Mouse (Mus musculus): ENCODE results near the gene Taar3. TPM values are rescaled to one million over a fixed set of nuclear protein-coding genes. Genes with fewer than 3 reads are reported as not detected.

Taar3 gene
- not detected in 2 replicates for polyA plus RNA-seq (2016; fragmentation: Nextera tagmentation; extraction: Ambion mirVana)

- Histone ChIP-seq H3K36me3 (replicated peaks) (no peaks in the 10 kb centered on the region), H3K27ac (no peak within 1 kb of the TSS), H3K4me3 (replicated peaks) (no peak within 1 kb of the TSS), H3K4me2 (no peak within 1 kb of the TSS), H3K9me3 (no peaks in the 10 kb centered on the region), H3K4me1 (no peaks in the 10 kb centered on the region), H3K27me3 (no peaks in the 10 kb centered on the region), H3K9ac (no peak within 1 kb of the TSS)
- 91% methylated on average over 16 of the region's 16 CpGs for WGBS
- no peak for ATAC-seq (ENCODE audit: low FRiP score)
Observed at GRCm38 (mm10) chr10:23949508-23950005, at the start of gene Taar3. Taar3 (plus strand) TSS chr10:23949558.

- Histone ChIP-seq H3K4me2 (no peak overlapping the region), H3K4me3 (replicated peaks) (no peak overlapping the region), H3K9me3 (no peaks in the 10 kb centered on the region), H3K27ac (no peak overlapping the region), H3K36me3 (replicated peaks) (no peaks in the 10 kb centered on the region), H3K27me3 (no peaks in the 10 kb centered on the region), H3K4me1 (peaks cover 9% of the 10 kb centered on the region; the same call in 1 of the 2 replicates), H3K9ac (no peak overlapping the region)
- WGBS = 23% methylated on average over 3 of the region's 3 CpGs
- peak; percentile 40; the same call in 1 of the 2 replicates for ATAC-seq (ENCODE audit: low FRiP score)
Observed at GRCm38 (mm10) chr10:23901119-23901518, 48.2 kb upstream of the Taar3 start.

- H3K9me3 ChIP-seq = no peaks in the 10 kb centered on the region
- no peak overlapping the region for H3K27ac ChIP-seq
- H3K27me3 ChIP-seq = no peaks in the 10 kb centered on the region
- no peak overlapping the region for H3K9ac ChIP-seq
- H3K4me2 ChIP-seq = no peak overlapping the region
- ATAC-seq (ENCODE audit: low FRiP score) = no peak
- peaks cover 9% of the 10 kb centered on the region; the same call in 1 of the 2 replicates for H3K4me1 ChIP-seq
- 97% methylated on average over 1 of the region's 1 CpGs for WGBS
- no peak overlapping the region for H3K4me3 ChIP-seq (replicated peaks)
- no peaks in the 10 kb centered on the region for H3K36me3 ChIP-seq (replicated peaks)
Observed at GRCm38 (mm10) chr10:23905661-23906060, 43.7 kb upstream of the Taar3 start.

GRCm38 (mm10) chr10:23920056-23920455 lies 29.3 kb upstream of the Taar3 start, which contains the start of gene Taar1:
Taar1 (plus strand) TSS chr10:23920356.
- Histone ChIP-seq H3K9ac (no peak within 1 kb of the TSS), H3K4me2 (no peak within 1 kb of the TSS), H3K27me3 (no peaks in the 10 kb centered on the region), H3K9me3 (no peaks in the 10 kb centered on the region), H3K27ac (no peak within 1 kb of the TSS), H3K4me3 (replicated peaks) (no peak within 1 kb of the TSS), H3K36me3 (replicated peaks) (no peaks in the 10 kb centered on the region), H3K4me1 (no peaks in the 10 kb centered on the region)
- no peak for ATAC-seq (ENCODE audit: low FRiP score)
- WGBS = 93% methylated on average over 4 of the region's 4 CpGs

- Histone ChIP-seq H3K9ac (no peak overlapping the region), H3K4me3 (replicated peaks) (no peak overlapping the region), H3K4me1 (no peaks in the 10 kb centered on the region), H3K36me3 (replicated peaks) (no peaks in the 10 kb centered on the region), H3K27me3 (no peaks in the 10 kb centered on the region), H3K9me3 (no peaks in the 10 kb centered on the region), H3K4me2 (no peak overlapping the region), H3K27ac (no peak overlapping the region)
- ATAC-seq (ENCODE audit: low FRiP score) = no peak
- 81% methylated on average over 3 of the region's 3 CpGs for WGBS
Observed at GRCm38 (mm10) chr10:23922468-23922867, 26.9 kb upstream of the Taar3 start.

- Histone ChIP-seq H3K27me3 (no peaks in the 10 kb centered on the region), H3K27ac (no peak overlapping the region), H3K9me3 (no peaks in the 10 kb centered on the region), H3K4me3 (replicated peaks) (no peak overlapping the region), H3K4me1 (no peaks in the 10 kb centered on the region), H3K36me3 (replicated peaks) (no peaks in the 10 kb centered on the region), H3K9ac (no peak overlapping the region), H3K4me2 (no peak overlapping the region)
- no peak for ATAC-seq (ENCODE audit: low FRiP score)
- WGBS = 79% methylated on average over 2 of the region's 2 CpGs
Observed at GRCm38 (mm10) chr10:23923941-23924340, 25.4 kb upstream of the Taar3 start.

GRCm38 (mm10) chr10:23937613-23938012 lies 11.7 kb upstream of the Taar3 start:
- Histone ChIP-seq H3K9ac (no peak overlapping the region), H3K9me3 (no peaks in the 10 kb centered on the region), H3K36me3 (replicated peaks) (no peaks in the 10 kb centered on the region), H3K27ac (no peak overlapping the region), H3K27me3 (no peaks in the 10 kb centered on the region), H3K4me1 (0 out of 2 replicates have a peak, but pooled peaks cover 3% of the 10 kb centered on the region), H3K4me3 (replicated peaks) (no peak overlapping the region), H3K4me2 (no peak overlapping the region)
- WGBS = 41% methylated on average over 4 of the region's 4 CpGs
- no peak for ATAC-seq (ENCODE audit: low FRiP score)

- Histone ChIP-seq H3K4me2 (no peak within 1 kb of the TSS), H3K9ac (no peak within 1 kb of the TSS), H3K36me3 (replicated peaks) (no peaks in the 10 kb centered on the region), H3K4me1 (0 out of 2 replicates have a peak, but pooled peaks cover 3% of the 10 kb centered on the region), H3K27me3 (no peaks in the 10 kb centered on the region), H3K27ac (no peak within 1 kb of the TSS), H3K4me3 (replicated peaks) (no peak within 1 kb of the TSS), H3K9me3 (no peaks in the 10 kb centered on the region)
- 58% methylated on average over 6 of the region's 6 CpGs for WGBS
- no peak for ATAC-seq (ENCODE audit: low FRiP score)
Observed at GRCm38 (mm10) chr10:23938312-23938711, 11.0 kb upstream of the Taar3 start, which contains the start of gene Taar2. Taar2 (plus strand) TSS chr10:23938572.

GRCm38 (mm10) chr10:23942465-23942864 lies 6.9 kb upstream of the Taar3 start:
- no peak for ATAC-seq (ENCODE audit: low FRiP score)
- H3K9ac ChIP-seq = no peak overlapping the region
- 0 out of 2 replicates have a peak, but pooled peaks cover 3% of the 10 kb centered on the region for H3K4me1 ChIP-seq
- H3K36me3 ChIP-seq (replicated peaks) = no peaks in the 10 kb centered on the region
- no peaks in the 10 kb centered on the region for H3K9me3 ChIP-seq
- H3K4me3 ChIP-seq (replicated peaks) = no peak overlapping the region
- H3K4me2 ChIP-seq = no peak overlapping the region
- no peak overlapping the region for H3K27ac ChIP-seq
- WGBS = 81% methylated on average over 5 of the region's 5 CpGs
- no peaks in the 10 kb centered on the region for H3K27me3 ChIP-seq

- no peak overlapping the region for H3K9ac ChIP-seq
- no peaks in the 10 kb centered on the region for H3K9me3 ChIP-seq
- no peaks in the 10 kb centered on the region for H3K4me1 ChIP-seq
- no peaks in the 10 kb centered on the region for H3K36me3 ChIP-seq (replicated peaks)
- 65% methylated on average over 7 of the region's 7 CpGs for WGBS
- ATAC-seq (ENCODE audit: low FRiP score) = no peak
- H3K4me2 ChIP-seq = no peak overlapping the region
- no peak overlapping the region for H3K27ac ChIP-seq
- no peaks in the 10 kb centered on the region for H3K27me3 ChIP-seq
- H3K4me3 ChIP-seq (replicated peaks) = no peak overlapping the region
Observed at GRCm38 (mm10) chr10:23948026-23948425, 1.3 kb upstream of the Taar3 start.

GRCm38 (mm10) chr10:23951714-23952113 lies 2.4 kb downstream of the Taar3 start:
- Histone ChIP-seq H3K4me1 (no peaks in the 10 kb centered on the region), H3K4me3 (replicated peaks) (no peak overlapping the region), H3K27me3 (no peaks in the 10 kb centered on the region), H3K9me3 (no peaks in the 10 kb centered on the region), H3K36me3 (replicated peaks) (no peaks in the 10 kb centered on the region), H3K4me2 (no peak overlapping the region), H3K27ac (no peak overlapping the region), H3K9ac (no peak overlapping the region)
- 89% methylated on average over 6 of the region's 6 CpGs for WGBS
- no peak for ATAC-seq (ENCODE audit: low FRiP score)

GRCm38 (mm10) chr10:23959071-23959470 lies 9.7 kb downstream of the Taar3 start:
- Histone ChIP-seq H3K9ac (no peak overlapping the region), H3K36me3 (replicated peaks) (no peaks in the 10 kb centered on the region), H3K9me3 (no peaks in the 10 kb centered on the region), H3K4me3 (replicated peaks) (no peak overlapping the region), H3K27ac (no peak overlapping the region), H3K27me3 (no peaks in the 10 kb centered on the region), H3K4me1 (no peaks in the 10 kb centered on the region), H3K4me2 (no peak overlapping the region)
- 73% methylated on average over 3 of the region's 3 CpGs for WGBS
- no peak for ATAC-seq (ENCODE audit: low FRiP score)

GRCm38 (mm10) chr10:23960444-23960915 lies 11.1 kb downstream of the Taar3 start, which contains the start of gene Taar4:
Taar4 (plus strand) TSS chr10:23960494.
- Histone ChIP-seq H3K36me3 (replicated peaks) (no peaks in the 10 kb centered on the region), H3K4me1 (no peaks in the 10 kb centered on the region), H3K9ac (no peak within 1 kb of the TSS), H3K27ac (no peak within 1 kb of the TSS), H3K4me3 (replicated peaks) (no peak within 1 kb of the TSS), H3K4me2 (no peak within 1 kb of the TSS), H3K9me3 (no peaks in the 10 kb centered on the region), H3K27me3 (no peaks in the 10 kb centered on the region)
- whole genome bisulfite sequencing = 94% methylated on average over 13 of the region's 13 CpGs
- no peak for ATAC-seq (ENCODE audit: low FRiP score)
